Mouse (Mus musculus) naive thymus-derived CD4-positive, alpha-beta T cell, adult 2 months (primary cell): ENCODE measurements around the gene Hmgcs2.

ENCODE experiments used
- DNase-seq: peaks from one replicate; pipeline ENCODE4 v3.0.0-alpha.2; 2011; ENCODE audit warnings: low read depth

The Hmgcs2 gene

DNA sequence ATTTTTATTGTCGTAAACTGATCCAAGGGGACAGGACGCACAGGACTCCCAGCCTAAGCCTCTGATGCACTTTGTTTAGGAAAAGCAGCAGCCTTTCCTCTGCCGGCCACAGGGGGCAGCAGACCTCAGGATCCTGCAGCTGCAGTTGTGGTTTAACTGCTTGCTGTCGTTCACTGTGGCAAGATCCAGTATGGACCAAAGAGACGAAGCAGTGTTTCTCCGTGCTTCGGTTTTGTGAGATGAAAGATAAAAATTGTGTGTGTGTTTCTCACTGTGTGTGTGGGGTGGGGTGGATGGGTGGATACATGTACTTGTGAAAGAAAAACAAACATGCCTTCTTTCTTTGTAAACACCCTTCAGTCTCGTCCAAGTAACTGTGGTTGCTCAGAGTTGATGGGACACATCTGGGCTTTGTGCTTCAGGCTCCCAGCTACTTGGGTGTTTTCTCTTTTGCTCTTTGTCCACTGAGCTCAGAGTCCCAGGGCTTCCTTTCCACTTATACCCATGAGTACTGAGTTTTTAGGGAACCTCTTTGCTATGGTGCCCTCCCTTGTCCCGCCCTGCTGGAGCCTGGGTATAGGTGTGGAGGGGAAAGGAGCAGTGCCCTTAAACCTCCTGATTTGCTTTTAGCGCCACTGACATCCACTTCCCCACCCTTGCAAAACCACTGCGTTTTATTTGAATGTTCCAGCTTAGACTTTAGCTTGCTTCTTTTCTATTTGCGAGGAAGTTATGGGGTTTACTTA, 871 bp downstream of the Hmgcs2 start:
- DNase-seq, result peak; percentile 65

DNA sequence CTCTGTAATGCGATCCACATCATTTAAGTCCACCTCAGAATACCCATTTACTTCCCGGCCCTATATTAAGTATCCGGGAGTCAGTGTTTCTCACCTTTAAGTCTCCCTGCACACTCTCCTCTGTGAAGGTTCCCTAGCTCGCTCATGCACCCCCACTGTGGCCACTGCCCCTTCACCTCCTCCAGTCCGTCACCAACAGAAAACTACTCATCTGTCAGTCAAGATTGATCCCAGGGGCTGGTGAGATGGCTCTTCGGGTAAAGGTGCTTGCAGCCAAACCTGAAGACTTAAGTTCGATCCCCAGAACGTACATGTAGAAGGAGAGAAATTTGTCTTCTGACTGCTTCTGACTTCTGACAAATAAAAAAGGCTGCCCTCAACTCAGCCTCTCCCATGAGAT, 2.2 kb downstream of the Hmgcs2 start:
- no peak for DNase-seq

DNA sequence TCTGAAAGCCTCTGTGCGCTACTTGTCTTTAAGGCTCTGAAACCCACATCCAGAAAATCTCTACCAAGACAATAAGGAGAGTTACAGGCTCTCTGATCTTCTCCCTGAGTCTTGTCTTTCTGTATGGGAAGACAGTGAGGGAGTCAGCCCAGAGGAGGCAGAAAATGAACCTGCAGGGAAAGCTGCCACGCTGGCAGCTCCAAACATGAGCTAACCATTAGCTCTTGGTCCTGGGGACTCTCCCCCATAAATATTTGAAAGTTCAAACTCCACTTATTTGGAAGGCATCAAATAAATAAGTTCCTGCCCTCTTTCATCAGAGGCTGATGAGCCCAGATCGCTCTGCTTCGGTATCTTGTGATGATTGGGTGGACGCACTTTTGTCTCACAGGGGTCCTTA, 3.0 kb downstream of the Hmgcs2 start:
- DNase-seq, result no peak

DNA sequence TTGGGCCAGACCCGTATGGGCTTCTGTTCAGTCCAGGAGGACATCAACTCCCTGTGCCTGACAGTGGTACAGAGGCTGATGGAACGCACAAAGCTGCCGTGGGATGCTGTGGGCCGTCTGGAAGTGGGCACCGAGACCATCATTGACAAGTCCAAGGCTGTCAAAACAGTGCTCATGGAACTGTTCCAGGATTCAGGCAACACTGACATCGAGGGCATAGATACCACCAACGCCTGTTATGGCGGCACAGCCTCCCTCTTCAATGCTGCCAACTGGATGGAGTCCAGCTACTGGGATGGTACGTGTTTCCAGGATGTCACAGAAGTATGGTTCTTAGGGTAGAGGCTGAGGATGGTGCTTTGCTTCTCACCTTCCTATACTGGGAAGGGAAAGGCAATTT, 10.8 kb downstream of the Hmgcs2 start:
- DNase-seq, result no peak

DNA sequence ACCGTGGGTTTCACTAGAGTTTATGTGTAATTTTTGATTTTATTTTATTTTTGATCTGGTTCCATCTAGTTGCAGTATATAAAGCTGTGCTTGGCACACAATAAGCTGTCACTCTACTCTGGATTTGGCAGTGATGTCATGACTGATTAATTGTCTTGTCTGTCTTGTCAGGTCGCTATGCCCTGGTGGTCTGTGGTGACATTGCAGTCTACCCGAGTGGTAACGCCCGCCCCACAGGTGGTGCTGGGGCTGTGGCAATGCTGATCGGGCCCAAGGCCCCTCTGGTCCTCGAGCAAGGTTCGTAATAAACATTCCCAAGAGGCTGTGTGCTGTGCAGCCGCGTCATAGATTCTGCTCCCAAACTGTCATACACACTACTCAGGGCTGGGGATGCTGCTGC, 15.7 kb downstream of the Hmgcs2 start:
- no peak for DNase-seq

DNA sequence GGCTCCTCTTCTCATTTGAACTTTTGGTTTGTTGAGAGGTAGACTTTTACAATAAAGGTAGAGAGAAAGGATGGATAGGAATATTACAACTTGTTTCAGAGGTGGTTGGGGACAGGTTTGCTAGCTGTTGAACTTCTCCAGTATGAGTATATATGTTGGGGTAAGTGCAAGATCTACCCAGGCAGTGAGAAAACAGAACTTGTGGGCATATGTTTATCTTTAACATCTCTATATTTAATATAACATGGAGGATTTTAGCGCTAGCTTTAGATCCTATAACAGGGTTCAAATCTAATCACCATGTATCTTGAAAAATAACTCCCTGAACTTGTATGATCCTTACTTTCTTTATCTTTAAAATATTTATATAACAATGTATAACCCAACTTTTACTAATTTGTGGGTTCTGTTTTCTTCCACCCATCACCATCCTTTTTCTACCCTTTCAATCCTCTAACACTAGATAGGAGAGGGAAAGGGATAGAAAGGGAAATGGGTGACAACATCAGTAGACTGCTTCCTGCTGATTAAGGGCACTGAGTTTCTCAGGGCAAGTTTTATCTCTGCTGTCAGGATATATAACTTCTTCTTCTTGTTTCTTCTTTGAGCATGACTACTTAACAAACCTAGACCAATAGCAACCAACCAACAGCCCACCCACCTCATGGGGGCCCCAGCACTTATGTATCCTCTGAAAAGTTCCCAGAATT, 19.3 kb downstream of the Hmgcs2 start:
- no peak for DNase-seq

DNA sequence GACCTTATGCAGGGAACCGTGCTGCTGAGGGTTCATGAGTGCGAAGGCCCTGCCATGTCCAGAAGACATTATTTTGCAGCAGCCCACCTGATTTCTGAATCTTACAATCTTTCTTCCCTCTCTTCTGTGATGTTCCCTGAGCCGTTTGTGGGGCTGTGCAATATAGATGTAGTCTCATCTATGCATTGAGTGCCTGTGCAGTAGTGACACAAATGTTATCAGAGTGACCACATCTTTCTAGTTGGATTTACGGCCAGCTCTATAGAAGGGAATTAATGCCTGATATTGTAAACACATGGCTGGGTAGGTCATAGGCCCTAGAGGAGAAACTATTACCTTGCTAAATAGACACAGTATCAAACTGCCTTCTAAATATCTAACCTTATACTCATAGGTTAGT, 20.0 kb downstream of the Hmgcs2 start:
- no peak for DNase-seq

DNA sequence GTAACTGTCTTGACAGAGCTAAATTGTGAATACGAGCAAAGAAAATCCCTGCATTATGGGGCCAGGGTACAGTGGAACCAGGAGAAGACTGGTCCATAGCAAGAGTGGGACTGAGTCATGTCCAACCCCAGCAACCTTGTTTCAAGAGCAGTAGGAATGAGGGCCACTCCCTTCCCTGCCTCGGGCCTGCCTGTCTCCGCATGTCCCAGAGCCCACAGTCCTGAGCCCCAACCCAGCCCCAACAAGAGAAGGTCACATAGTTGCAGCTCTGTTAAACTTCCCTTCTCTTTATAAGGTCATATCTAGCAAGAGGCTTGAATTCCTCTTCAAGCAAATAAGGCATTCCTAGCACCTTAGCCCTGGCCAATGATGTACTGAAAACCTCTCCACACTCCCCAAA, 21.5 kb downstream of the Hmgcs2 start:
- DNase-seq, result no peak

DNA sequence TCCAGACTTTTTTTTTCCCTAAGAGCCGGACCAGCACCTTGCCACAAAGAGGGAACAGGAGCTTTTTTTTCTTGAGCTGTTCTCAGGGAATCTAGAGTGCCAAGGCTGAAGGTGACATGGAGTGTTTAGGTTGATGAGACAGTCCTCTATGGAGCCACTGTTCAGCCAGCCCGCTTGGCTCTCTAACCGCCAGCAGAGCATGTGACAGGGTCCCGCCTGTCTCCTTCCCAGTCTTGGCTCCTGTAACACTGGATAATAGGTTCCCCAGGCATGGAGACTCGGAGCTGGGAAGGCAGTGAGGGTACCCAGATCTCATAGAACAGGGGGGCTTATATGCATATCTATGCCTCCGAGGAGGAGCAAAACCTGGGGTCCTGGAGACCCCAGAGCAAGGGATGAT, 28.4 kb downstream of the Hmgcs2 start:
- no peak for DNase-seq

DNA sequence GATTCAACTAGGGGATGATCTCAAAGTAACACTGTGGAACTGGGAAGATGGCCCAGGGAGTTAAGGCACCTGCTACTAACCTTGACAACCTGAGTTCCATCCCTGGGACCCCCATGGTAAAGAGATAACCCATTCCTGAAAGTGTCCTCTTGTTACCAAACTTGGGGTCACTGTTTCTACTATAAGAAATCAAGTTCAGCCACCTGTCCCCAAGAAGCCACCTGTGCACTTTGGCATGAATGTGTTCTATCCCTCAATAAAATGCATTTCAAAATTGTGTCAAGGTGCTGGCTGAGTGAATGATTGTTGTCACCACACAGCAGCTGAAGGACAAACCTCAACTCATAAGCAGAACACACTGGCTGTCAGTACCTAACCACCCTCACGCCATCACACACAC, 30.2 kb downstream of the Hmgcs2 start:
- no peak for DNase-seq

DNA sequence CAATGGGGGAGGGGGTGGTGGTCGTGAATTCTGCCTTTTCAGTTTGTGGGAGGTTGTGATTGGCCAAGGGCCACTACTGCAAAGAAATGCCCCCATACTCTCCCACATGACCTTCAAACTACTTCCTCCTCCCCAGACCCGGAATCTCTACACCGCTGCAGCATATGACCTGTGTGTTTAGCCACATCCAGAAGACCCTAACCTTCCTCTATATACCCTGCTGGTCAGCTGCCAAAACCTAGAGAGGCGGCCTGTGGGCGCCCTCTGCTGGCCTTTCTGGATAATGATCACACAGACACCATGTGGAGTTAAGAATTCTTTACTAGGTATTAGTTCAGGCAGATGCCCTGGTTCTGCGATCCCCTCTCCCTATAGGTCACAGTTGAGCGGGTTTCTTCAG, 32.6 kb downstream of the Hmgcs2 start:
- peak; percentile 59 for DNase-seq

DNA sequence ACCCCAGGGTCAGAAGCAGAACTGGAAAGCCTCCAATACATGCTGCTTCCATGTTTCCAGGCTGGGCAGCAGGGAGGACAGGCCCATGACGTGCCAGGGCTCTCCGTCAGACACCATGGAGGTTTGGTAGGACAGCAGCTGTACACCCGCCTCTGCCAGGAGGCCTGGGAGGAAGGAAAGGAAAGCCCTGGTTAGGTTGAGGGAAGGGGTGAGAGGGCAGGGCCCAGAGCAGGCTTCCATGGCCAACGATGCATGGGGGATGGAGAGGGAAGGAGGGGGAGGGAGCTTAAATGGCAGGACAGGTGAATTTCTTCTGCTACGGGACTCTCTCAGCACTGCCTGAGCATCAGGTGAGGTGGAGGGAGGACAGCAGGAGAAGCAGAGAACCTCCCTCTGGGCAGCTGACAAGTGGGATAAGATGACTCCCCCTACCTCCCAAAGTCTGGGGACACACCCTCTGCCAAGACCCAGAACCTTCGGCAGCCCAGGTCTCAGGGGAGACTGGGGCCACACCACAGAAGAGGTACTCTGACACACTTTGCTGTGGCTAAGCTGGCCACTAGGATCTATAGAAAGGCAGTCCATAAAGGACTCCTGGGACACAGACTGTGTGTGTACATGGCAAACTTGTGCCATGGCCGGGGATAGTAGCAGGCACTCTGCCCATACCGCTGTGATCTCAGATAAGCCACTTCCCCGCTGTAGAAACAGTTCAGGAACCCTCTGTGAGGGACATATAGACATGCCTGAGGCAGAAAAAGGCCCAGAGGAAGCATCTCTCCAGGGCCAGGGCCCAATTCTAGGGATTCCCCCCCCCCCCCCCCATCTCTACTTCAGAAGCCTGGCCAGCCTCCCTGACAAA, 33.3 kb downstream of the Hmgcs2 start:
- DNase-seq, result no peak

DNA sequence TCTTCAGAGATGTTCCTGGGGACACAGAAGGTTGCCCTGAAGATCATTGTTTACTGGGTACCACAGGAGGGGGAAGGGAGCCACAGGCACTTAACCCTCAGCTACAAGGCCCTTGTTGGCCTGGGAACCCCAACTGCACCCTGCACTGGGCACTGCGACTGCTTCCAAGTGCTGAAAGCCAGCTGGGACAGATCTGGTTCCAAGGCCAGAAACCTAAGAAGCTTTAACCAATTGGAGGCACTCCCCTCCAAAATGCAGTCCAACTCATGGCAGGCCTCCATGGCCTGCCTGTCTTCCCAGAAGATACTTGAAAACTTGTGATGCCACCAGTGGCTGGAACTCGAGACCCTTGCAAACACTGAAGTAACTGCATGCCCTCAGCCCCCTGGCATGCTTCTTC, 34.9 kb downstream of the Hmgcs2 start:
- DNase-seq, result no peak

DNA sequence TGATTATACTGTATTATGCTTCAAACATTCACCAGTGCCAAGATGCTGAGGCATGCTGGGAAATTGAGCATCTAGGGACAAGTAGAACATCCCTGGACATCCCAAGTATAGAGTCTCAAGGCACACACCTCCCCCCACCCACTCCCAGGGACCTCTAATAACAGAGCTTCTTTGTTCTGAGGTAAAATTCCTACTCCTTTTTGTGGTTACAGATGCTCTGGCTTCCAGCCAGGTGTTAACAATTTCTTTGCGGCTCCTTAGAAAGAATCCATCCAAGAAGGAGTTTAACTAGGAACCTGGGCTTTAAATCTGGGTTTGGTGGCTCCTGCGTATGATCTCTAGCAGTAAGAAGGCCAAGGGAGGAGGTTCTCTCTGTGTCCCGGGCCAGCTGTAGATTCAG, 36.9 kb downstream of the Hmgcs2 start:
- no peak for DNase-seq

DNA sequence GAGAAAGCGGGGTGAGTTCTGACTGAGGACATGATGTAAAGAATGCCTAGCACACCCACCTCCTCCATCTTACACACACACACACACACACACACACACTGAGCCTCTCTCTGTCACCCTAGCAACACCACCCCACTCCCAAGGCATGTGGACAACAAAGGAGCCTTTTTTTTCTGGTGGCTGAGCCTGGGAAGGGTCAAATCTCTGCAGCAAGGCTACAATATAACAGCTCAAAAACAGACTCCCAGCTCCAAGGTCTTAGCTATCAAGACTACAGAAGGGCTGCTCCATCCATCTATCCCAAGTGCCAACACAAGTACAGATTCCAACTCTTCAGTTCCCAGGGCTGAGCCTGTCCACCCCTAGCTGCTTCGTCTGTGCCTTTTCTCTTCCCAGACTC, 39.0 kb downstream of the Hmgcs2 start:
- DNase-seq, result no peak

DNA sequence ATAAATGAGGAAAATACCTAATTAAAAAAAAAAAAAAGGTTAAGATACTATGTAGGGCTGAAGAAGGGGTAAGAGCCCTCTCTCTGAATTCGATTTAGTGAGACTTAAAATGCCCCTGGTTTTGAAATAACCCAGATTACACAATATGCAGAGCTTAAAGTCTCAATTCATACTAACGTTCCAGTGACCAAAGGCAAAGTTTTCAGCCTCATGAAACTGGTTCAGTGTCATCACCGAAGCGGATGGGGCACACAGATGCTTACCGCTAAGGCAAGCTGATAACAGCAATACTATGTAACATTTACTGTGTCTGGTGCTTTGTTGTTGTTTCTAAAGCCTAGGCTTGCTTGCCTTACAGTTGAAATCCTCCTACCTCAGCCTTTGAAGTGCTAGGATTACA, 42.0 kb downstream of the Hmgcs2 start:
- no peak for DNase-seq

DNA sequence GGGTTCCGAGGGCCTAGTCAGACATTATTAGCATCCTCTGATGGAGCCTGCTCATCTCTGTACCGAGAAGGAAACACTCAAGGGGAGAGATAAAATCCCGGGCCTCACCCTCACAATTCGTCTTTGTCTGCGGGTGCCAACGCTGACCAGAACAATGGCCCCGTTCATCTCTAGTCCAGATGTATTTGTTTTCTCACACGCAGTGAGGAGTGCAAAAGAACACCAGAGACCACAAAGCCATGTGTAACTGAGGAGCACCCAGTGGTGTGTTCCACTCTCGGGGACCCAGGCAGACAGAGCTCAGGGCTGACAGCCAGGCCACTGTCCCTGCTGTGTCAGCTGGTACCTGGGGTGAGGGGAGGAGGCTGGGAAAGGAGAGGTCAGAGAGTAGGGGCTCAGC, 44.0 kb downstream of the Hmgcs2 start:
- DNase-seq, result no peak

DNA sequence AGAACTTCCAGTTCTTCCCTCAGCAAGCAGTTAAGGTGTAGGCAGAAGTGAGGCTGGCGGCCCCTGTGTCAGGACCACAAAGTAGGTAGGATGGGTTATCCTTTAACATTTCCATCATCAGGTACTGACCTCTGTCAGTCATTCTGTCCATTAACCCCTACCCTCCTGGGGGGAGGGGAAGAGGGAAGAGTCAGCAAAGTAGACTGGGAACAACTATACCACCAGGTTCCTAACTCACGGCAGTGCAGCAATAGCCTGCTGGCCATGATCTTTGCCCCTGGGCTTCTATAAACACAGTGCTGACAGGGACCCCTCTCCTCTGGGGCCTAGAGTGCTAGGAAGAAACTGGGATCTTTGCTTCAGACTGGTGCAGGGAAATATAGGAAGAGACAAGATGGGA, 53.8 kb downstream of the Hmgcs2 start:
- no peak for DNase-seq

DNA sequence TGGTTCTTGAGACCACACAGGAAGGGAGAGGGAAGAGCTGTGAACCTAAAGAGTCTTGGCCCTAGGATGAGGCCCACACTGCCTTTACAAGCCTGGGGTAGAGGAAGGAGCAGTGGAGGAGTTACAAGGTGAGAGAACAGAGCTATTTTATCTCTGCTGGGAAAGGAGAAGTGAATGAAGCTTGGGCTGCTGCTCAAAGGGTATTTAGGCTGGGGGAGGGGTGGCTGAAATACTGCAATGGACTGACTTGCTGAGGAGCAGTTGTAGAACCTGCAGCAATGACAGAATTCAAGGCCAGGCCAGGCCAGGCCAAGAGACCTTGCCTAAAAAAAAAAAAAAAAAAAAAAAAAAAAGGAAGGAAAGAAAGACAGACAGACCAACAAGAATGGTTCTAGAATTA, 55.1 kb downstream of the Hmgcs2 start:
- no peak for DNase-seq

DNA sequence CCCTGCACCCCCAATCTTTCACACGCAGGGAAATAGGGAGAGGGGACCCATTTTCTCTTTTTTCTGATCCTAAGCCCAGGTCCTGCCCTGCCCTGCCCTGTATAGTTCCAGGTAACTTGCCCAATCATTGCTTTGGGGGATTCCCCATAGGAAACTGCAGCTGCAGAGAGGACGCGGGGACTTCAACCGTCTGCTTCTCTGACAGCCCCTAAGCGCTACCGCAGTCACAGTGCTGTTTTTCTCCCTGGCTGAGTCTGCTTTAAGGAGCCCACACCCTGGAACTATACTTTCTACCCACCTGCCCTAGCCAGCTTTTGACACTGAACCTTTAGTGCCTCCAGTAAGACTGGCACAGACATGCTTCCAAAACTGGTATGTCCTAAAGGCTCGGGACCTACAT, 55.7 kb downstream of the Hmgcs2 start:
- peak; percentile 39 for DNase-seq

DNA sequence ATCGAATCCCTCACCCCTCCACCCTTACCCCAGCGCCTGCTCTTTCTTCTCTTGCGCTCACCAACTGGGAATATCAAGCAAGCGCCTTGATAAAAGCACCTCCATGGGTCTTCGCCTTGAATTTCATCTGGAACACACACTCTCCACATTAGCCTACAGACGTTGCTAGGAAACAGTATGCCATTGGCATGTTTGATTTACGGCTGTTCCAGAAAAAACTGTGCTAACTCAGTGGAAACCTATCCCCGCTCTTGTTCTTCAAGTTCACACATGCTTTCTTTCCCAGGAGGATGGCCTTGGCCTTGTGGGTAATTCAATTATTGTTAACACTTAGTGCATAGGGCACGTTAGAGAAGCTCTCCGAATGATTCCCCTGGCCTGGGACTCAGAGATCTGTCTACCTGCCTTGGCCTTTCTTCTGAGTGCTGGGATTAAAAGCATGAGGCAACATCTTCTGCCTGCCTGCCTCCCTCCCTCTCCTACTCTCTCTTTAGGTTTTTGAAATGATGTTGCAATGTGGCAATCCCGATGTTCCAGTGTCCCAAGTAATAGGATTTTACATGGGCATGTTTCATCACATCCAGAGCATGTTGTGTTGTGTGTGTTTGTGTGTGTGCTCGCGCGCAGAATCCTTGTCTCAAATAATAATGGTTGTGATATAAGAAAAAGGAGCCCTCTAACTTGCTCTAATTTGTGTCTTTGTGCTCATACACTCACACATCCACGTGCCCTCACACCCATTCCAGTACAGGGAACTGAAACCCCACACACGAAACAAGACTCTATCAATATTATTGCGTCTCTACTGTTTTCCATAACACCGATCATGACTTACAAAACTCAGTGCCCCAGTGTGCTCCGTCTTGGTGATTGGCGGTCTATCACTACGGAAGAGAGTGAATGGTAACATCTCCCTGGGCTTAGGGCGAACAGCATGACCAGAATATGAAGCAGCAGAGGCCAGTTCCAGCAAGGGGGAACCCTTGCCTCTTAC, 56.7 kb downstream of the Hmgcs2 start:
- no peak for DNase-seq

DNA sequence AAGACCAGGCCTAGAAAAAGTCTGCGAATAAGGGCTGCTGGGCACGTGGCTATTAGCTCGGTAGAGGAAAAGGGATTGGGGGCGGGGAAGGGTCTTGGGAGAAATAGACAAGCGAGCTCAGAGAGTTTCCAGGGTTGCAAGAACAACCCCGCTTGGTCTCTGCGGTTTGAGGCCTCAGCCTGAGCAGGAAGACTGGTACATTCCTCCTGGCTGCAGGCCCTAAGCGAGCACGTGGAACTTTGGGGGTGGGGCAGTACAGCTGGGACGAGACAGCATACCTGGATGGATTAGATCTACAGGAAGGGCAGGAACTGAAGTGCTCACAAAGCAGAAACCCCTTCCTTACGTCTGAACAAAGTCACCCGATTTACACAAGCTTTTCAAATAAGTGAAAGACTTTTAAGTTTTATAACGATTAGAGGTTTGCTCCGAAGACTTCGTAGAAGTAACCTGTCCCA, 58.4 kb downstream of the Hmgcs2 start:
- peak; percentile 57 for DNase-seq
